Mouse (Mus musculus): Measurements from ENCODE around the gene Rnf186.

DNA sequence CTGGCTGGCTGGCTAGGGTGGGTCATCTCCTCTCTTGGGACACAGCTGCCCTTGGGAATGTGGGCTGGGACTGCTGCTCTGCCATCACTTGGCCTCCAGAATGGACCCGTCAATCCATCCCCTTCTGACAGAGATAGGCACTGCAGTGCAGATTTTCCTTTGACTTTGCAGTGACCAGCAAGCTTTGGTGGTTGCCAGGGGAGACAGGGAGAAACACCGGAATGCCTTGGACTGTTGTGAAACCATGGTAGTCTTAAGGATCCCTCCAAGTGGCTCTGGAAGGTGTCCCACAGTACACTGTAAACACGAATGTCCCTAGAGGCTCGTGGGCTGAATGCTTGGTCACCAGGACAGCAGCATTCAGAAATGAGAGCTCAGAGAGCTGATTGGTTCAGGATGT lies 27.4 kb upstream of the Rnf186 start:
- no peak for TF ChIP-seq CTCF (IDR thresholded peaks at IDR 0.05; ENCODE audit: insufficient read depth, low read depth, low read length)
- no peak for TF ChIP-seq POLR2A (IDR thresholded peaks at IDR 0.05; ENCODE audit: insufficient read depth, low read depth, low read length)
